Mouse (Mus musculus) kidney, adult 2 months (tissue): ENCODE results near the gene H2-M10.1. TPM values are rescaled to one million over a fixed set of nuclear protein-coding genes. Genes with fewer than 3 reads are reported as not detected.
"Not testable (repeated sequence)": the region's sequence is repeated elsewhere in the genome, so short reads cannot be mapped to it uniquely, and the experiment has no call there.

Experiments
- DNase-seq: peaks from one replicate; pipeline ENCODE4 v3.0.0; 2021
- H3K27ac ChIP-seq: fragments of 200-500 bp; 2 replicates; pipeline ENCODE4 v1.5.1; 2012; ENCODE audit warnings: low read depth, low read length, control low read depth, inconsistent platforms; ENCODE audit not compliant: insufficient read depth
- H3K27me3 ChIP-seq: fragments of 200-500 bp; replicated peaks from 2 replicates; pipeline ENCODE4 v1.6.1; 2012; ENCODE audit warnings: mild to moderate bottlenecking, moderate library complexity, low read length, inconsistent platforms; ENCODE audit not compliant: control insufficient read depth, insufficient read depth
- H3K36me3 ChIP-seq: fragments of 200-500 bp; 2 replicates; pipeline ENCODE4 v1.6.1; 2012; ENCODE audit warnings: mild to moderate bottlenecking, moderate library complexity, low read length, inconsistent platforms; ENCODE audit not compliant: control insufficient read depth, insufficient read depth
- H3K4me1 ChIP-seq: fragments of 200-500 bp; 2 replicates; pipeline ENCODE4 v1.6.1; 2011; ENCODE audit warnings: low read length; ENCODE audit not compliant: control insufficient read depth, insufficient read depth
- H3K4me3 ChIP-seq: fragments of 200-500 bp; 2 replicates; pipeline ENCODE4 v1.5.1; 2011; ENCODE audit warnings: mild to moderate bottlenecking, low read depth, low read length, control low read depth; ENCODE audit not compliant: insufficient read depth
- CTCF ChIP-seq: fragments of 200-500 bp; conservative IDR thresholded peaks from 2 replicates; pipeline ENCODE4 v1.5.1; 2011; ENCODE audit warnings: low read depth, mild to moderate bottlenecking, control low read depth, low read length, moderate library complexity, mixed read lengths; ENCODE audit not compliant: insufficient read depth, insufficient read length
- POLR2A ChIP-seq: fragments of 200-500 bp; IDR thresholded peaks from one replicate; pipeline ENCODE4 v1.6.1; 2011; ENCODE audit warnings: low read depth, low read length, control low read depth
- WGBS: fragments of 180-500 bp; shearing (Covaris S2); methylation state at CpG from one replicate; pipeline ENCODE4 v1.1.7; 2018; 5-methylcytosine and 5-hydroxymethylcytosine counted together
- polyA plus RNA-seq: library from polyadenylated mRNA; depleted of rRNA; stranded (reverse); fragments of >200 nt; gene quantifications from 2 replicates; pipeline ENCODE4 v1.2.3, GENCODE M21; 2012; rRNA removed

H2-M10.1 gene
- polyA plus RNA-seq, 1 experiment, result not detected

DNA sequence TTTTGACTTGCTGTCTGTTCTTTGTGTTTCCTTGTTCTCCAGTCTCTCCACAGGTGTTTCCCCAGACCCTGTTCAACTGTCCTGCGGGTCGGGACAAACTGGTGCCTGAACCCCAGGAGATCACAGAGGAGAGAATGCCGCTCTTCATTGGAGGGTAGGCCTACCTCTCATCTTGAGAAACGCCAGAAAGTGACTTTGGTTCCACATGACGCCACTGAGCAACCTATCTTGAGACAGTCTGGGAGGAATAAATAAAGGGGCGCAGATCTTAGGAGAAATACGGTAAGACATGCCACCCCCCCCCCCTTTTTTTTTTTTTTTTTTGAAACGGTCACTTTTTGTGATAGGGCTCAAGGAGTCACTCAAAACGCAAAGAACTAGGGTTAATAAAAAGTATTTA, 11.4 kb downstream of the H2-M10.1 start:
- H3K4me1 ChIP-seq, result no peaks in the 10 kb centered on the region; the same call in 1 of the 2 replicates
- DNase-seq, result peak; percentile 2
- no peaks in the 10 kb centered on the region for H3K36me3 ChIP-seq
- no peak overlapping the region for H3K4me3 ChIP-seq
- 8% methylated on average over 9 of the region's 9 CpGs for WGBS
- TF ChIP-seq CTCF (no peak), POLR2A (no peak)
- H3K27ac ChIP-seq, result no peak overlapping the region
- H3K27me3 ChIP-seq, result no peaks in the 10 kb centered on the region

DNA sequence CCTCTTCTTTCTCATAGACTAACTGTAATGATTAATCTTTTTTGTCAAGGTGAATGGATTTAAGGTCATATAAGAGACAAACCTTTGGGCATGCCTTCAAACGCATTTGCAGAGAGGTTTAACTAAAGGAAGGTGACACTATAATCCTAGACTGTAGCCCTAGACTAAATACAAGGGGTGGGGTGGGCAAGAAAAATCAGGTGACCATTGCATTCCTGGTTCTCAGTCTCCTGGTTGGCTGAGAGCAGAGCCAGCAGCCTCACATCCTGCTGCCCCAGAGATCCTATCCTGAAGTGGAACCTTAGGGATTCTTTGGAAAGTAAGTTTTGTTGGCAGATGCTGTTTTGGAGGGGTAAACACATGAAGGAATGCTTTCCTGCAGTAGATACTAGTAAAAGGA, 16.7 kb downstream of the H2-M10.1 start:
- Histone ChIP-seq H3K4me3 (no peak overlapping the region), H3K36me3 (no peaks in the 10 kb centered on the region), H3K4me1 (no peaks in the 10 kb centered on the region), H3K27ac (no peak overlapping the region), H3K27me3 (no peaks in the 10 kb centered on the region)
- WGBS, result 21% methylated on average over 1 of the region's 1 CpGs
- DNase-seq, result no peak
- TF ChIP-seq POLR2A (no peak), CTCF (no peak)

- 0% methylated on average over 3 of the region's 3 CpGs for WGBS
- H3K36me3 ChIP-seq, H3K4me3 ChIP-seq, H3K27ac ChIP-seq, H3K27me3 ChIP-seq, H3K4me1 ChIP-seq: not testable (repeated sequence)
- peak; percentile 65 for TF ChIP-seq CTCF
- DNase-seq, result peak; percentile 82
Observed at GRCm38 (mm10) chr17:36308855-36309254, 17.1 kb downstream of the H2-M10.1 start.

DNA sequence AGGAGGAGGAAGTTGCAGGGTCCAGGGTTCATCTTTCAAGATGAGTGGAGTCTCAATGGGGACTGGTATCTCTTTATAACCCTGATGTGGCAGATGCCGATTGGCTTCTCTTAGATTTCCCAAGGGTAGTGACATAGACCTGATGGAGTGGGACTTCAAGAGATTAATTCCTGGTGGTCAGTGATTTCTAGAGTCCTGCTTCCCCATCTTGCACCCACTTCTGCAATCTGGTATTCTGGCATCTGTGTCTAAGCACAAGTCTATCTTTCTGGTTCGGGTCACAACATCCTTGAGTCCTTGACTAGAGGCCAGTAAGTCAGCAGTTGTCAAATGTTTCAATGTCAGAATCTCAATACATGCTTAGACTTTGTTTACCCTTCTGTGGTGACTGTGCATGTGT, 39.6 kb downstream of the H2-M10.1 start, which contains the start of gene H2-M10.2:
TSS of gene H2-M10.2 (minus strand) at position 101 of the 400 bp plus-strand sequence.
- 96% methylated on average over 2 of the region's 2 CpGs for WGBS
- Histone ChIP-seq H3K4me1 (peaks cover 6% of the 10 kb centered on the region; the same call in 1 of the 2 replicates), H3K27me3 (no peaks in the 10 kb centered on the region), H3K4me3 (no peak within 1 kb of the TSS), H3K36me3 (no peaks in the 10 kb centered on the region), H3K27ac (no peak within 1 kb of the TSS)
- TF ChIP-seq POLR2A, result no peak
- TF ChIP-seq CTCF, result no peak
- no peak for DNase-seq

GRCm38 (mm10) chr17:36281521-36282245, 44.3 kb downstream of the H2-M10.1 start:
- TF ChIP-seq CTCF, result no peak
- no peak for TF ChIP-seq POLR2A
- H3K27me3 ChIP-seq, result no peaks in the 10 kb centered on the region
- H3K27ac ChIP-seq, result no peak overlapping the region
- WGBS, result 63% methylated on average over 4 of the region's 4 CpGs
- DNase-seq, result peak; percentile 57
- H3K36me3 ChIP-seq, result no peaks in the 10 kb centered on the region
- peaks cover 8% of the 10 kb centered on the region; the same call in 1 of the 2 replicates for H3K4me1 ChIP-seq
- no peak overlapping the region for H3K4me3 ChIP-seq

GRCm38 (mm10) chr17:36274776-36275175, 51.2 kb downstream of the H2-M10.1 start:
- H3K27me3 ChIP-seq, result no peaks in the 10 kb centered on the region
- no peak for DNase-seq
- H3K4me1 ChIP-seq, result peaks cover 3% of the 10 kb centered on the region; the same call in 1 of the 2 replicates
- no peaks in the 10 kb centered on the region for H3K36me3 ChIP-seq
- no peak for TF ChIP-seq POLR2A
- TF ChIP-seq CTCF, result no peak
- H3K4me3 ChIP-seq, result no peak overlapping the region
- 75% methylated on average over 4 of the region's 4 CpGs for WGBS
- H3K27ac ChIP-seq, result no peak overlapping the region

GRCm38 (mm10) chr17:36273796-36274195, 52.2 kb downstream of the H2-M10.1 start:
- WGBS, result 73% methylated on average over 4 of the region's 4 CpGs

More at GRCm38 (mm10) chr17:36273796-36274195, 52.2 kb downstream of the H2-M10.1 start:
- Histone ChIP-seq H3K27me3 (no peaks in the 10 kb centered on the region), H3K36me3 (no peaks in the 10 kb centered on the region), H3K4me1 (peaks cover 3% of the 10 kb centered on the region; the same call in 1 of the 2 replicates), H3K4me3 (no peak overlapping the region), H3K27ac (no peak overlapping the region)
- no peak for TF ChIP-seq CTCF
- TF ChIP-seq POLR2A, result no peak
- no peak for DNase-seq

Other genes starting within 250 kb of the H2-M10.1 start
- gene Gm19684, start 204.5 kb downstream of the H2-M10.1 start, polyA plus RNA-seq, result 0.15 and 0.36 TPM in 2 replicates
- 0.19 TPM in 1 of 2 replicates, not detected in the other for gene Gm7030, start 196.7 kb downstream of the H2-M10.1 start, polyA plus RNA-seq
- gene Gm8909, start 157.6 kb downstream of the H2-M10.1 start, polyA plus RNA-seq, result 0.14 TPM in 1 of 2 replicates, not detected in the other
- not detected in 2 replicates for gene H2-T3, start 135.9 kb downstream of the H2-M10.1 start, polyA plus RNA-seq
- 101 and 122 TPM in 2 replicates for gene Rpp21, start 68.1 kb downstream of the H2-M10.1 start, polyA plus RNA-seq
- gene Trim39, start 53.9 kb downstream of the H2-M10.1 start, polyA plus RNA-seq, result 11.1 and 11.4 TPM in 2 replicates
- not detected in 2 replicates for gene H2-M10.2, start 39.7 kb downstream of the H2-M10.1 start, polyA plus RNA-seq
- not detected in 2 replicates for gene H2-M10.3, start 42.3 kb upstream of the H2-M10.1 start, polyA plus RNA-seq
- gene H2-M10.4, start 136.2 kb upstream of the H2-M10.1 start, polyA plus RNA-seq, result not detected in 2 replicates
- not detected in 2 replicates for gene H2-M11, start 220.9 kb upstream of the H2-M10.1 start, polyA plus RNA-seq